Mouse (Mus musculus): ENCODE data around the gene Slc22a3.

Slc22a3 gene

DNA sequence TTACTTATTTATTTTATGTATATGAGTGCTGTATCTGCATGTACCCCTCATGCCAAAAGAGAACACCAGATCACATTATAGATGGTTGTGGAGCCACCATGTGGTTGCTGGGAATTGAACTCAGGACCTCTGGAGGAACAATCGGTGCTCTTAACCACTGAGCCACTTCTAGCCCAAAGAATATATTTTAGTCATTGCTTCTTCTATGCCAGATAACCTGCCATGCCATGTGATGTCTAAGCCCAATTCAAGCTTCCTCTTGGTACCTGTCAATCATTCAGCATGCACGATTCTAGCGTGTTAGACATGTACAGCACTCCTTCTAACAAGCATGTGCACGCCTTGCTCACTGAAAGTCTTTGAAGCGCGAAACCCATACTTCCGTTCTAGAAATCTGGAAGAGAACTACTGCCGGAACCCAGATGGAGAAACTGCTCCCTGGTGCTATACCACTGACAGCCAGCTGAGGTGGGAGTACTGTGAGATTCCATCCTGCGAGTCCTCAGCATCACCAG, 111.3 kb downstream of the Slc22a3 start:
- DNase-seq, result no peak

GRCm38 (mm10) chr17:12388239-12388638, 119.3 kb downstream of the Slc22a3 start:
- no peak for DNase-seq

- DNase-seq, result no peak
Measured at GRCm38 (mm10) chr17:12387781-12388180, 119.7 kb downstream of the Slc22a3 start.

DNA sequence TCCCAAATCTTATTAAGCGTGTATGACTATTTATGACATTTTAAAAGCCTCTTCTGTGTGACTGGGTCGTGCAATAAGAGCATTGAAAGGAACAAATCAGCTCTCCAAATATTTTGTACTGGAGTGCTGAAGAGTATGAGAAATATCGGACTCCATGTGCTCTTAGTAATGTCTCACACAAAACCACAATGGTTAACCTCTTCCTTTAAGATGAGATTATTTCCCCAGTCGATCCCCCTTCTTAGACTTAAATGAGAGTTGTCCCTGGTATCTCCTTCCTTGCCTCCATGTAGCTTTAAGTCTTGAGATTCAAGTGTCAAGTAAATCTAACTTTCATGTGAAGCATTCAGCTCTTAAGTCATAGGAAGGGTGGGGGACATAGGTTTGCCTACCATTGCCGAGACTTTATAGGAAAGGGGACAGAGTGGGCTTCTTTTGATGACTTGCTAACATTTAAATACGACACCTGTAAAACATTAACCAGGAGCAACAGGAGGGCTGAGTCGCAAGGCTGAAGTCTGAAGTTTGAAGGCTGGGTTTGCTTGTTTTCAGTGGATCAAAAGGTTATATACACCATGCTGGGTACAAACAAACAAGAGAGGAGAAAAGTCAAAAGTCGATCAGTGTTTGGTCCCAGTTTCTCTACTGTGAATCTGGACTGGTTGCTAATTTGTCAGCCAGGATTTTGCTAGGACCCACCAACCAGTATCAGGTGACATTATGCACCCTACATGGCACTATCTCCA, 122.3 kb downstream of the Slc22a3 start:
- no peak for DNase-seq

DNA sequence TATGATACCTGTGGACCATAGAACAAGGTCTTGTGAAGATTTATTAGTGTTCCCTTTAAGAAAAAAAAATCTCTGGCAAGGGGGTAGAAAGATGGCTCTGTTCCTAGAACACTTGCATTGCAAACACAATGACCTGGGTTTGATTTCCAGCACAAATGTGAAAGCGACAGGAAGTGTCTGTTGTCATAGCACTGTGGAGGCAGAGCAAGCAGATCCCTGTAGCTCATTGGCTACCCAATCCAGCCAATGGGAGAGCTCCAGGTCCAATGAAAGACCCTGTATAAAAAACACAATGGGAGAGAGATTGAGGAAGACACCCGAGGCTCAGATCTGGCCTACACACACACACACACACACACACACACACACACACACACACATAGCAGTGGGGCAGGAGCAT, 125.0 kb downstream of the Slc22a3 start:
- DNase-seq, result no peak

GRCm38 (mm10) chr17:12381579-12381978, 125.9 kb downstream of the Slc22a3 start:
- DNase-seq, result no peak

DNA sequence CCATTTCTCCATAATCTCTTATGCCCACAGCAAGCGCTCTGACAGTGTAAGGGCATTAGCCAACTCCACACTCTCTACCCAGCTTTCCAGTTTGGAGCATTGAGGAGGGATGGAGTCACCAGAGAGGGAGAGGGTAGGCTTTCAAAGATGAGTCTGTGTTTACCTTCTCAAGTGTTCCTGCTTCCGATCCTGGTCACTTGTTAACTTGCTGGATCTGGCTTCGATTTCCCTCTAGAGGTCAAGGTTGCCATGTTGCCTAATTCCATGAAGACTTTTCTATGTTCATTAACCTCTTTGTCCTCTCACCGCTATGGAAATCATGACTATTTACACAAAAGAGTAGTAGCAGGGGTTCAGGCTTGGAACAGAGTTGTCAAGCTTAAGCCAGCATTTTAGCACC, 127.2 kb downstream of the Slc22a3 start:
- no peak for DNase-seq

- DNase-seq, result no peak
Measured at GRCm38 (mm10) chr17:12377981-12378705, 129.4 kb downstream of the Slc22a3 start, which contains the start of gene Plg. Plg (plus strand) TSS chr17:12378608.

GRCm38 (mm10) chr17:12373601-12374144, 133.8 kb downstream of the Slc22a3 start:
- DNase-seq, result no peak

GRCm38 (mm10) chr17:12372021-12372420, 135.5 kb downstream of the Slc22a3 start:
- peak; percentile 72 to 75 for DNase-seq

GRCm38 (mm10) chr17:12371310-12371925, 136.1 kb downstream of the Slc22a3 start:
- peak in 1 of 2 experiments; percentile 32 for DNase-seq

DNA sequence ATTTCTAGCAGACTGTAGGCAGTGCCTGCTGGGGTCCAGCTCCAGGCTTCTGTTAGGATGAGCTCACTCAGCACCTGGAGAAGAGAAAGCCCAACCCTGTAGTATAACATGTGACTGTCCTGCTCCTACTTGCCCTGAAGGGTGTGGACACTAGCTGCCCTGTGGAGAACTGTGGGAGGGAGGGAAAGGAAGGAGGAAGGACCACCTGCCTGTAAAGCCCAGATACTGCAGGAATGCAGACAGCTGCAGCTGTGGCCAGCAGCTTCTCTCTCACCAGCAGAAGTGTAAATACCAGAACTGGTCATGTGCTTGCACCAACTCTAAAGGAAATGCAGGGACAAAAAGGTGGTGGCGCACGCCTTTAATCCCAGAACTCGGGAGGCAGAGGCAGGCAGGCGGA, 137.2 kb downstream of the Slc22a3 start:
- DNase-seq, result no peak

GRCm38 (mm10) chr17:12369393-12369792, 138.1 kb downstream of the Slc22a3 start:
- no peak for DNase-seq

Data from cerebellum, postnatal 36 days (tissue).